Mouse (Mus musculus): ENCODE measurements at regions not wholly inside any gene's neighbourhood (a gene's known extent, or its start where the extent isn't known, plus 50 kb on each side); places are given as distances from the start of the nearest gene placed in this dataset.

- Histone ChIP-seq H3K4me3 (no peak overlapping the region), H3K36me3 (no peaks in the 10 kb centered on the region), H3K27ac (no peak overlapping the region), H3K9me3 (replicated peaks) (no peaks in the 10 kb centered on the region), H3K4me1 (peaks cover 15% of the 10 kb centered on the region), H3K27me3 (ENCODE audit: low read depth, poor library complexity, severe bottlenecking) (no peaks in the 10 kb centered on the region)
- no peak for DNase-seq (ENCODE audit: low spot score)
- 89% methylated on average over 2 of the region's 2 CpGs for WGBS
Measured at GRCm38 (mm10) chr14:58390741-58391140, 320.4 kb downstream of the Fgf9 start.

- H3K9me3 ChIP-seq (replicated peaks) = no peaks in the 10 kb centered on the region
- H3K27ac ChIP-seq = peak overlapping the region; percentile 38; the same call in 1 of the 2 replicates
- no peaks in the 10 kb centered on the region for H3K27me3 ChIP-seq (ENCODE audit: low read depth, poor library complexity, severe bottlenecking)
- DNase-seq (ENCODE audit: low spot score) = no peak
- no peak overlapping the region for H3K4me3 ChIP-seq
- H3K4me1 ChIP-seq = peaks cover 17% of the 10 kb centered on the region
- WGBS = 80% methylated on average over 9 of the region's 9 CpGs
- H3K36me3 ChIP-seq = no peaks in the 10 kb centered on the region
Measured at GRCm38 (mm10) chr14:58387348-58388000, 317.1 kb downstream of the Fgf9 start.

- Histone ChIP-seq H3K9me3 (replicated peaks) (no peaks in the 10 kb centered on the region), H3K4me1 (no peaks in the 10 kb centered on the region), H3K4me3 (no peak overlapping the region), H3K36me3 (no peaks in the 10 kb centered on the region), H3K27ac (no peak overlapping the region), H3K27me3 (ENCODE audit: low read depth, poor library complexity, severe bottlenecking) (no peaks in the 10 kb centered on the region)
- DNase-seq (ENCODE audit: low spot score) = no peak
Measured at GRCm38 (mm10) chr14:58375056-58375455, 304.7 kb downstream of the Fgf9 start.

GRCm38 (mm10) chr14:58356824-58357223 lies 286.5 kb downstream of the Fgf9 start:
- Histone ChIP-seq H3K27me3 (ENCODE audit: low read depth, poor library complexity, severe bottlenecking) (no peaks in the 10 kb centered on the region), H3K4me1 (peaks cover 14% of the 10 kb centered on the region), H3K9me3 (replicated peaks) (no peaks in the 10 kb centered on the region), H3K27ac (no peak overlapping the region), H3K4me3 (no peak overlapping the region), H3K36me3 (no peaks in the 10 kb centered on the region)
- 80% methylated on average over 2 of the region's 2 CpGs for WGBS
- no peak for DNase-seq (ENCODE audit: low spot score)

- Histone ChIP-seq H3K36me3 (no peaks in the 10 kb centered on the region), H3K4me1 (peaks cover 3% of the 10 kb centered on the region; the same call in 1 of the 2 replicates), H3K27me3 (ENCODE audit: low read depth, poor library complexity, severe bottlenecking) (no peaks in the 10 kb centered on the region), H3K4me3 (no peak overlapping the region), H3K9me3 (replicated peaks) (no peaks in the 10 kb centered on the region), H3K27ac (no peak overlapping the region)
- DNase-seq (ENCODE audit: low spot score) = no peak
Measured at GRCm38 (mm10) chr14:58352986-58353385, 282.6 kb downstream of the Fgf9 start.

GRCm38 (mm10) chr14:58336148-58336547 lies 265.8 kb downstream of the Fgf9 start:
- Histone ChIP-seq H3K4me1 (no peaks in the 10 kb centered on the region), H3K36me3 (no peaks in the 10 kb centered on the region), H3K4me3 (no peak overlapping the region), H3K27ac (no peak overlapping the region), H3K27me3 (ENCODE audit: low read depth, poor library complexity, severe bottlenecking) (no peaks in the 10 kb centered on the region), H3K9me3 (replicated peaks) (no peaks in the 10 kb centered on the region)
- WGBS = 94% methylated on average over 14 of the region's 14 CpGs
- DNase-seq (ENCODE audit: low spot score) = no peak

- Histone ChIP-seq H3K4me1 (0 out of 2 replicates have a peak, but pooled peaks cover 3% of the 10 kb centered on the region), H3K27ac (no peak overlapping the region), H3K9me3 (replicated peaks) (no peaks in the 10 kb centered on the region), H3K36me3 (no peaks in the 10 kb centered on the region), H3K4me3 (no peak overlapping the region), H3K27me3 (ENCODE audit: low read depth, poor library complexity, severe bottlenecking) (no peaks in the 10 kb centered on the region)
- DNase-seq (ENCODE audit: low spot score) = no peak
- WGBS = 89% methylated on average over 6 of the region's 6 CpGs
Measured at GRCm38 (mm10) chr14:58323164-58323563, 252.8 kb downstream of the Fgf9 start.

- H3K27me3 ChIP-seq (ENCODE audit: low read depth, poor library complexity, severe bottlenecking) = no peaks in the 10 kb centered on the region
- peaks cover 7% of the 10 kb centered on the region; the same call in 1 of the 2 replicates for H3K4me1 ChIP-seq
- H3K9me3 ChIP-seq (replicated peaks) = no peaks in the 10 kb centered on the region
- 85% methylated on average over 4 of the region's 4 CpGs for WGBS
- no peak overlapping the region for H3K27ac ChIP-seq
- H3K4me3 ChIP-seq = no peak overlapping the region
- DNase-seq (ENCODE audit: low spot score) = no peak
- H3K36me3 ChIP-seq = no peaks in the 10 kb centered on the region
Measured at GRCm38 (mm10) chr14:58322461-58322860, 252.1 kb downstream of the Fgf9 start.

- no peaks in the 10 kb centered on the region for H3K9me3 ChIP-seq (replicated peaks)
- H3K4me3 ChIP-seq = no peak overlapping the region
- peaks cover 13% of the 10 kb centered on the region; the same call in 1 of the 2 replicates for H3K4me1 ChIP-seq
- no peak for DNase-seq (ENCODE audit: low spot score)
- H3K27me3 ChIP-seq (ENCODE audit: low read depth, poor library complexity, severe bottlenecking) = no peaks in the 10 kb centered on the region
- no peaks in the 10 kb centered on the region for H3K36me3 ChIP-seq
- WGBS = 87% methylated on average over 10 of the region's 10 CpGs
- no peak overlapping the region for H3K27ac ChIP-seq
Measured at GRCm38 (mm10) chr14:58321875-58322274, 251.5 kb downstream of the Fgf9 start.

- H3K4me1 ChIP-seq = peaks cover 14% of the 10 kb centered on the region; the same call in 1 of the 2 replicates
- H3K9me3 ChIP-seq (replicated peaks) = no peaks in the 10 kb centered on the region
- H3K4me3 ChIP-seq = no peak overlapping the region
- H3K27me3 ChIP-seq (ENCODE audit: low read depth, poor library complexity, severe bottlenecking) = no peaks in the 10 kb centered on the region
- H3K36me3 ChIP-seq = no peaks in the 10 kb centered on the region
- no peak overlapping the region for H3K27ac ChIP-seq
- DNase-seq (ENCODE audit: low spot score) = no peak
- WGBS = 91% methylated on average over 5 of the region's 5 CpGs
Measured at GRCm38 (mm10) chr14:58321234-58321633, 250.9 kb downstream of the Fgf9 start.

- H3K27me3 ChIP-seq (ENCODE audit: low read depth, poor library complexity, severe bottlenecking) = no peaks in the 10 kb centered on the region
- no peak for DNase-seq (ENCODE audit: low spot score)
- no peaks in the 10 kb centered on the region for H3K9me3 ChIP-seq (replicated peaks)
- H3K36me3 ChIP-seq = no peaks in the 10 kb centered on the region
- H3K27ac ChIP-seq = peak overlapping the region; percentile 19; the same call in 1 of the 2 replicates
- no peak overlapping the region for H3K4me3 ChIP-seq
- peaks cover 27% of the 10 kb centered on the region for H3K4me1 ChIP-seq
- 77% methylated on average over 3 of the region's 3 CpGs for whole genome bisulfite sequencing
Measured at GRCm38 (mm10) chr14:58317640-58318039, 247.3 kb downstream of the Fgf9 start.

- H3K36me3 ChIP-seq = no peaks in the 10 kb centered on the region
- no peak overlapping the region for H3K4me3 ChIP-seq
- no peak for DNase-seq (ENCODE audit: low spot score)
- peak overlapping the region; percentile 19; the same call in 1 of the 2 replicates for H3K27ac ChIP-seq
- no peaks in the 10 kb centered on the region for H3K27me3 ChIP-seq (ENCODE audit: low read depth, poor library complexity, severe bottlenecking)
- 84% methylated on average over 4 of the region's 4 CpGs for WGBS
- H3K9me3 ChIP-seq (replicated peaks) = no peaks in the 10 kb centered on the region
- peaks cover 25% of the 10 kb centered on the region for H3K4me1 ChIP-seq
Measured at GRCm38 (mm10) chr14:58317231-58317630, 246.9 kb downstream of the Fgf9 start.

- H3K4me1 ChIP-seq = no peaks in the 10 kb centered on the region
- no peaks in the 10 kb centered on the region for H3K36me3 ChIP-seq
- H3K27ac ChIP-seq = no peak overlapping the region
- H3K27me3 ChIP-seq (ENCODE audit: low read depth, poor library complexity, severe bottlenecking) = no peaks in the 10 kb centered on the region
- H3K4me3 ChIP-seq = no peak overlapping the region
- DNase-seq (ENCODE audit: low spot score) = no peak
- H3K9me3 ChIP-seq (replicated peaks) = no peaks in the 10 kb centered on the region
- 94% methylated on average over 6 of the region's 6 CpGs for WGBS
Measured at GRCm38 (mm10) chr14:58307695-58308094, 237.3 kb downstream of the Fgf9 start.

All from limb, embryonic 10.5 days (tissue).